Mouse (Mus musculus) embryo, embryonic 11.5 days (tissue): ENCODE data around the gene Ccnf.

Experiments used
- DNase-seq: peaks from one replicate; pipeline ENCODE4 v3.0.0-alpha.2; 2012; ENCODE audit warnings: low read depth, low spot score

Ccnf gene

GRCm38 (mm10) chr17:24223513-24223912, 27.8 kb downstream of the Ccnf start:
- no peak for DNase-seq

- no peak for DNase-seq
Measured at GRCm38 (mm10) chr17:24222653-24223052, 28.6 kb downstream of the Ccnf start.

DNA sequence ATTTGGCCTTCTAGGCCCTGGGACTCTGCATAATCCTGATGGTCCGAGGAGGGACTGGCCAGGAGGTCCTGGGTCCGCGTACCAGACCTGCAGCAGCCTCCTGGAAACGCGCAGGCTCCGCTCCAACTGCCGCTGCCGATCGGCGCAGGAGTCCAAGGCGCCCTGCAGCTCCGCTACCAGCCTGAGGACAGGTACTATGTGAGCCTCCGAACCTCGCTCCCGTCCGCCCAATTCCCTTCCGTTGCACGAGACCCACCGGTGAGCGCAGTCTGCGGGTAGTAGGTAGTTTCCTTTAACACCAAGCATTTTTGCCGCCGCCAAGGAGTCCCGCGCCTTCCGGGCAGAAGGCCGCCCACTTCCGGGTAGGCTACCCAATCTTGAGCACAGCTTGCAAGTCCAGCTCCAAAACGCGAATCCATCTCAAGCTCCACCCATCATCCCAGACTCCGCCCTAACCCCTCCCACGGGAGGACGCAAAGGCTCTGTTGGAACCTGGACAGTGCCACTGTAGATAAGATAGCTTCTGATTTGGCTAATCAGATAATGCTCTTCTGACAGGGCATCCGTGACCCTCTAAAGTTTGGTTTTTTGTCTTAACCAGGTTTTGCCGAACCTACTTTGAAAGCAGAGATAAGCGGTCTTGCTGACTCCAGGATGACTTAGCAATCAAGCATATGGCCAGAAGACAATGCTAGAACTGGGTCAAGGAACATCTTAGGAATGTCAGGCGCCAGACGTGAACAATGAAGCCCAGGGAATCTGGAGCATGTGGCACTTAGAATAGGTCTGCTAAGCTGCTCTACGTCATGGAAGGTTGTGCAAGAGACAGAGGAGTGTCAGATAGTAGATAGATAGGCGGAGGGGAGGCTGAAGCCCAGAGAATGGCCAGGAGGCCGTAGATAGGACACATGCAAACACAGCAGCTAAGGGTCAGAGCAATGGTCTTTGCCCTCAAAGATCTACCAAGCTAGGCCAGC, 30.6 kb downstream of the Ccnf start, which contains the start of gene Tedc2:
Gene Tedc2 (minus strand): TSS at position 417 of the 977 bp plus-strand sequence.
- peak; percentile 88 for DNase-seq

DNA sequence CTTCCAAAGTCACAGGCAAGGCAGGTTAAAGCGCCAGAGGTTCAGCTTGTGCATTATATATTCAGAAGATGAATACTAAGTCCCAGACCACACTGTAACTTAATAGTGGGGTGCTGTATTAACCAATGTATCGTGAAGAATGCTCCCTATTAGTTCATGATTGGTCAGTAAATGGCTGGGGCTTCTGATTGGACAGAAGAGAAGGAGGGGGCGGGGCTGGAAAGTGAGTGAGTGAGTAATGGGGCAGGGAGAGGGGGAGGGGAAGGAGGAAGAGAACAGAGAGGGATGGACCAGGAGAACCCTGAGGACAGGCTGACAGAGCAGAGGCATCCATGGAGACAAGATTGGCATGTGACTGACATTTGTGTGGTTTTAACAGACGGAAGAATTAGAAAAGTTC, 34.4 kb downstream of the Ccnf start:
- DNase-seq = no peak

GRCm38 (mm10) chr17:24213186-24213585, 38.1 kb downstream of the Ccnf start:
- no peak for DNase-seq

DNA sequence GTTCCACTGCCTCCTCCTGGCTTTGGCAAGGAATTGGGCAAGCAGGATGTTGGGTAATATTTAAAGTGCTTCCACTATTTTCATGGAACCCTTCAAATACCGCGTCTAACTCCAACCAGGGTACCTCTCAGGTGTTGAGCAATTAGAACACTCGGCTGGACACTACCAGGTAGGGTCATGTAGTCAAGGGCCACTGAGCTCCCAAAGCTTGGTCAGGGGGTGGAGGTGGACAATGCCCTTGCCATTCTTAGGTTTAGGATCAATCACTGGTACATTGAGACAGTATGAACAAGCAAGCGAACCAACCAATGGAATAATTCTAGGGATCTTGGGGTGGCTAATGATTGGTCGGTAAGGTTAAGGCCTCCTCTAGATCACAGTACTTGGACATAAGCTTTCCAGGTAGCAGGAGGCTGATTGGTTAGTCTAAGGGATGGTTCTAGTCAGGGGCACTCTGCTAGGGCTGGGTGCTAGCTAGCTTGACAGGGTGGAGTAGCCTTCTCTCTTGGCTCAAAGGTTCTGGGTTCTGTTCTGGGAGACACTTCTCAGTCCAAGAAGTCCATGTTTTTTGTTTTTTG, 38.8 kb downstream of the Ccnf start:
- DNase-seq = no peak

GRCm38 (mm10) chr17:24211631-24212440, 39.4 kb downstream of the Ccnf start:
- DNase-seq = peak; percentile 71

DNA sequence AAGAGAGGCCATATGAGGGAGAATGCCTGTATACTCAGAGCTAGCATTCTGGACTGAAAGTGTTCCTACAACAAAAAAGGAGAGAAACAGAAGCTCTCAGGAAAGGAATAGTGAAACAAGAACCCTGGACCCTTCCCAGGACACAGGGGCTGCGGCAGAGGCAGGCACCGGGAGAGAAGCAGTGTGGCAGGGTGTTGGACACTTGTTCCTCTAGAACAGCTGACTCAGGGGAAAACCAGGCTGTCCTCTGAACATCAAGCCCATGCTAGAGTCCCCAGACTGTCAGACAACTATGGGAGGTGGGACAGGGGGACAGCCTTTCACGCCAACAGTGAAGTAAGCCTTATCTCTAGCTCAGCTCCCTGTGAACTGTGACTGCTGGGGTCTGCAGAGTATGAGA, 40.7 kb downstream of the Ccnf start:
- DNase-seq = no peak

DNA sequence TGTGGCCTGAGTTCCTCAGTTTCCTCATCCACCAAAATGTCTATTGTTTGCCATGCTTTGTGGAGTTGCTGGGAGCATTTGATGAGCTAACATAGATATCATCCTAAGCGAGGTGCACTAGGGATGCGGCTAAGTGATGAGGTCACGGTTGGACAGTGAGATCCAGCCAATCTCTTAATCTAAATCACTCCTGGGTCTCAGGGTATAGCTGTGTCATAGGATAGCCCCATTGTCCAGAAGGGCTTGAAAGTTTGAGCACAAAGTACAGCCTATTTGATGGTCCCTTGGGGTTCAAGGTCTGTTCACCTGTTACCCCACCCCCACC, 41.4 kb downstream of the Ccnf start:
- no peak for DNase-seq

GRCm38 (mm10) chr17:24209043-24209915, 42.0 kb downstream of the Ccnf start, which contains the start of gene Ntn3:
TSS of gene Ntn3 (minus strand) at chr17:24209531.
- peak; percentile 73 for DNase-seq

DNA sequence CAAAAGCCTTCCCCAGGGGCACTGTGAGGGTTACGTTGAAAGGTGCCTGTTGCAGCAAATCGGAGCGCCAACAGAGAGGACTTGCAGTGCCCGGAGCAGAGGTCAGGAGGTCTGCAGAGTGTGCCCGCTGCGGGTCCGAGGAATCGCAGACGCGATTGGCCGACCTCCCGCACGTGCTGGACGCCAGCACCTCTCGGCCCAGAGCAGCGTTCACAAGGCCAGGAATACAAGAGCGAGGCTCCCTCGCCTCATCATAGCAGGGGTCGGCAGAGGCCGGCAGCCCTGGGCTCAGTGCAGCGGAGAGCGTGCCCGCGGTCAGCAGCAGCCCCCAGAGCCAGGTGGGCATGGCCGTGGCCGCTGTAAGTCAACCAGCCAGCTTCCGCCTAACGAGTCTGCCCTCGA, 42.6 kb downstream of the Ccnf start:
- no peak for DNase-seq

DNA sequence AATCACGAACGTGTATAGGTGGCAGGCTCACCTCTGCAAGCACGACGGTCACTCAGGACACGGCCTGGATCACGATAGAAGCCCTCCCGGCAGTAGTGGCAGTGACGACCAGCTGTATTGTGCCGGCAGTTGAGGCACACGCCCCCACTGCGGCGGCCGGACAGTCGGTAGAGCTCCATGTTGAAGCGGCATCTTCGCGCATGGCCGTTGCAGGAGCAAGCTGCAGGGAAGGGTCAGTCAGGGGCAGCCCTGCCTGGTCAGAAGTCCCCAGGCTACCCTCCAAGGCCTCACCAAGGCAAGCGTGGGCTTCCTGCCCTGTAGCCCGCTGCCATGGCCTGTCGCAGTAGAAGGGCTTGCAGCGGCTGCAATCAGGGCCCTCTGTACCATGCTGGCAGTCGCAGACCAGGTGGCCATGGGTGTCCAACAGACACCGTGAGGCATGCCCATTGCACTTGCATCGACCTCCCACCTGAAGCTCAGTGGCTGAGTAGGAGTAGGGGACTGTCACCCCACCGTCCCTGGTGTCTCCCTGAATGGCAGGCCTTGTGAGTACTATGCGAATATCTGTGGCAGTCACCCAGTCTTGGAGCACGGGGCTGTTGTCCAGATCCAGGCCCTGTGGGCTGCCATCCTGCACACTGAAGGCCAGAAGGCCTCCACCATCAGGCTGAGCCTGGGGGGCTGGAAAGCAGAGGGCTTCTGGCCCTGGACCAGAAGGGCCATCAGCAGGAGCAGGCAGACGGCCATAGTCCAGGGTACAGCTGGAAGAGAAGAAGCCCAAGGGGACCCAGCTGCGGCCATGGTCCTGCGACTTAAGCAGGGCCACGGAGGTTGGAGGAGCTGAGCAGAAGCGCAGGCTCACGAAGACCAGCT, 43.3 kb downstream of the Ccnf start:
- no peak for DNase-seq

- DNase-seq = no peak
Measured at GRCm38 (mm10) chr17:24206451-24207351, 44.6 kb downstream of the Ccnf start.

- no peak for DNase-seq
Measured at GRCm38 (mm10) chr17:24205908-24206361, 45.3 kb downstream of the Ccnf start.

- peak; percentile 92 for DNase-seq
Measured at GRCm38 (mm10) chr17:24205284-24205888, 45.9 kb downstream of the Ccnf start, which contains the start of gene Tbc1d24. TSS of gene Tbc1d24 (minus strand) at chr17:24205562.

GRCm38 (mm10) chr17:24204846-24205245, 46.4 kb downstream of the Ccnf start:
- no peak for DNase-seq

GRCm38 (mm10) chr17:24203611-24204534, 47.4 kb downstream of the Ccnf start:
- DNase-seq = no peak
